Mouse (Mus musculus) lung, postnatal 0 days (tissue): ENCODE results near the gene Rabl3.

Experiments
- CTCF ChIP-seq: IDR thresholded peaks from 2 replicates; pipeline ENCODE4 v1.5.1; 2016; ENCODE audit warnings: antibody characterized with exemption, mild to moderate bottlenecking
- EP300 ChIP-seq: IDR thresholded peaks from 2 replicates; pipeline ENCODE4 v1.6.1; 2016; ENCODE audit warnings: antibody characterized with exemption, mild to moderate bottlenecking, control low read depth

DNA sequence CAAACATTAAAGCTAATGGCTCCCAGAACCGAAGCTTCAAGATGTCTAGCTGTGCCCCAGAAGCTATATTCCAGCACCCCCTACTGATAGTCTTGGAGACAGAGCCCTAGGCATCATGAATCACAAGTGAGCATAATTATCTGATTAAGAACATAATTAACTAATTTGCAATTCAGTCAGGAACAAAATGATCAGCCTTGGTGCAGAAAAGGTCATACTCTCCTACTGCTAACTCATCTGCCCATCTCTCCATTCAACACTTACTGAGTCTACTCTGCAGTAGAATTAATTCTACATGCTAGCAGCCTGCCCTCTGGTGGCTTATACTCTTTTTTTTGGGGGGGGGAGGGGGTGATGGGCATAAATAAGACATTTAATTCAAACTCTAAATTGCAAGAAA lies 35.2 kb upstream of the Rabl3 start:
- TF ChIP-seq CTCF (no peak), EP300 (no peak)
